Mouse (Mus musculus) kidney, postnatal 10 days (tissue): ENCODE measurements around the gene Tln2.

ENCODE experiments used
- DNase-seq: peaks from one replicate; pipeline ENCODE4 v3.0.0; 2021; ENCODE audit warnings: mixed read lengths

The Tln2 gene

GRCm38 (mm10) chr9:67559603-67560002 is at the start of gene Tln2:
Gene Tln2, minus strand, starts transcription at chr9:67559703.
- DNase-seq = no peak

- no peak for DNase-seq
Observed at GRCm38 (mm10) chr9:67609226-67609625, 49.7 kb upstream of the Tln2 start.

GRCm38 (mm10) chr9:67607786-67608366 is 48.4 kb upstream of the Tln2 start:
- DNase-seq = no peak

- no peak for DNase-seq
Observed at GRCm38 (mm10) chr9:67607268-67607667, 47.8 kb upstream of the Tln2 start.

GRCm38 (mm10) chr9:67605867-67606435 is 46.4 kb upstream of the Tln2 start:
- peak; percentile 53 for DNase-seq

GRCm38 (mm10) chr9:67604940-67605339 is 45.4 kb upstream of the Tln2 start:
- no peak for DNase-seq

- DNase-seq = no peak
Observed at GRCm38 (mm10) chr9:67602347-67602746, 42.8 kb upstream of the Tln2 start.

GRCm38 (mm10) chr9:67595221-67595620 is 35.7 kb upstream of the Tln2 start:
- peak; percentile 59 for DNase-seq

- no peak for DNase-seq
Observed at GRCm38 (mm10) chr9:67593469-67594141, 34.1 kb upstream of the Tln2 start.

- no peak for DNase-seq
Observed at GRCm38 (mm10) chr9:67592726-67593125, 33.2 kb upstream of the Tln2 start.

- DNase-seq = no peak
Observed at GRCm38 (mm10) chr9:67587111-67587510, 27.6 kb upstream of the Tln2 start.

- DNase-seq = peak; percentile 60
Observed at GRCm38 (mm10) chr9:67586489-67586888, 27.0 kb upstream of the Tln2 start.

- peak; percentile 85 for DNase-seq
Observed at GRCm38 (mm10) chr9:67584871-67585270, 25.4 kb upstream of the Tln2 start.

- DNase-seq = no peak
Observed at GRCm38 (mm10) chr9:67581581-67582280, 22.2 kb upstream of the Tln2 start.

- no peak for DNase-seq
Observed at GRCm38 (mm10) chr9:67579541-67579940, 20.0 kb upstream of the Tln2 start.

- DNase-seq = peak; percentile 20
Observed at GRCm38 (mm10) chr9:67574721-67575248, 15.3 kb upstream of the Tln2 start.

GRCm38 (mm10) chr9:67573683-67573979 is 14.1 kb upstream of the Tln2 start:
- DNase-seq = no peak

- DNase-seq = no peak
Observed at GRCm38 (mm10) chr9:67572790-67573682, 13.5 kb upstream of the Tln2 start.

- peak; percentile 32 for DNase-seq
Observed at GRCm38 (mm10) chr9:67565801-67566258, 6.3 kb upstream of the Tln2 start.

GRCm38 (mm10) chr9:67549811-67550501 is 9.5 kb downstream of the Tln2 start:
- peak; percentile 37 for DNase-seq

GRCm38 (mm10) chr9:67549332-67549731 is 10.2 kb downstream of the Tln2 start:
- DNase-seq = peak; percentile 56

GRCm38 (mm10) chr9:67546650-67547049 is 12.9 kb downstream of the Tln2 start:
- no peak for DNase-seq
